Mouse (Mus musculus): Measurements from ENCODE around the gene Mpp3.

Mpp3 gene

GRCm38 (mm10) chr11:101972651-101973050 is 55.6 kb downstream of the Mpp3 start:
- no peak for DNase-seq

GRCm38 (mm10) chr11:101972097-101972496 is 56.2 kb downstream of the Mpp3 start:
- no peak for DNase-seq

GRCm38 (mm10) chr11:101971410-101971809 is 56.9 kb downstream of the Mpp3 start:
- DNase-seq = no peak

DNA sequence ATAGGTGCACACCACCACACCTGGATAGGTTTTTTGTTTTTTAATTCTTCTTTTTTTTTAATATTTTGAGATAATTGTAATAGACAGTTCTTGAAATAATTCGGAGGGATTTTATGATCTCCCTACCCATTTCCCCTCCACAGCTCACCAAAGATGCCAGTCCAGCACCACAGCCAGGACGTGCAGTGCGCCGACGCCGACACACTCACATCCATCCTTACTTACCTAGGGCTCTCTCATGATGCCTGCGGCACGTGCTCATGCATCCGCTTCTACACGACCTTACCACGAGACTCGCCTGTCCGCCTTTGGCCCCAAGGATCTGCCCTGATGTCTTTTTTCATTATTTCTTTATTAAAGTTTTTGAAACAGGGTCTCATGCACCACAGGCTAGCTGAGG is 58.4 kb downstream of the Mpp3 start:
- no peak for DNase-seq

GRCm38 (mm10) chr11:101968791-101969190 is 59.5 kb downstream of the Mpp3 start:
- DNase-seq = peak; percentile 81

DNA sequence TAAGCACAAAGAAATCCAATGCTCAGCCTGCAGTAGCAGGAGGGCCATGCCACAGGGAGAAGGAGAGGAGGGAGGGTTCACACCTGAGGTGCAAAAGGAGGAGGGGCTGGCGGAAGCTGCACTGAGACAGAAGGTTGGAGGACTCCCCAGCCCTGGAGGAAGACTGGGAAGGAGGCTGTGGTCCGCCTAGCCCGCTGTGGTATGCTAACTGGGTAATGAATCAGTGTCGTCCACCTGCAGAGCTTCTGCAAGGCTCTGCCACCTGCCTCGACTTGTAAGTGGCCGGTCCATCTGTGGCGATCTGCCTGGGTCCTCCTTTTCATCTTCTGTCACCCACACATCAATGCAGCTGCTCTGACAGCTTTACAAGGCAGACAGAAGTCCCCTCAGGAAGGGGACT is 60.0 kb downstream of the Mpp3 start:
- no peak for DNase-seq

DNA sequence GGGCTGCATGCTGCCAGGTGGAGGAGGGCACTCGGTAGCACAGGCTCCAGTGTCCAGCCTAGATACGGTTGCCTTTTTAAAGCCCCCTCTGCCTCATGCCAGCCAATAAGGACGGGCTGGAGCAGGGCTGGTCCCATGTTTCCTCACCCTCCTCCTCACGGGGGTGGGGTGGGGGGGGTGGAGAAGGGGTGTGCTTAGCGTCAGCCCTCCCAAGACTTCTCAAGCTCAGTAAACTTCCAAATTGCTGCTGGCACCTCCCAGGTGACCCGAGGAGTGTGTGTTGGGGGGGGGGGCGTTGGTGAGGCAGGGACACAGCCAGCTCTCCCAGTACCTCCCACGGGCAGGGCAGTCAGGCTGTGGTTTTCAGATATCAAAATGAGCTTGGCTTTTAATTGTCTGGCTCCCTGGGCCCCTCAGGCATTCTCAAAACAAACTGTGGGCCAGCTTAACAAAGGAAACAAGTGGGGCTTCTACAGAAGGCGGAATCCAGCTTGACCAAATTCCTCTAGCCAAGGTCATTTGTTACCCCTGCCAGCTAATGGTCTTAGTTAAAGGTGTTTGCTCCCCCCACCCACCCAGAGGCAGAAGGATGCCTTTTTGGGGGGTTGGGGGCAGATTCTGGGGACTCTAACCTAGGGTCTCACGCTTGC is 61.2 kb downstream of the Mpp3 start, which contains the start of gene Sost:
Gene Sost, minus strand, starts transcription at position 51 of the 650 bp plus-strand sequence.
- no peak for DNase-seq

- no peak for DNase-seq
Measured at GRCm38 (mm10) chr11:101965553-101965952, 62.7 kb downstream of the Mpp3 start.

DNA sequence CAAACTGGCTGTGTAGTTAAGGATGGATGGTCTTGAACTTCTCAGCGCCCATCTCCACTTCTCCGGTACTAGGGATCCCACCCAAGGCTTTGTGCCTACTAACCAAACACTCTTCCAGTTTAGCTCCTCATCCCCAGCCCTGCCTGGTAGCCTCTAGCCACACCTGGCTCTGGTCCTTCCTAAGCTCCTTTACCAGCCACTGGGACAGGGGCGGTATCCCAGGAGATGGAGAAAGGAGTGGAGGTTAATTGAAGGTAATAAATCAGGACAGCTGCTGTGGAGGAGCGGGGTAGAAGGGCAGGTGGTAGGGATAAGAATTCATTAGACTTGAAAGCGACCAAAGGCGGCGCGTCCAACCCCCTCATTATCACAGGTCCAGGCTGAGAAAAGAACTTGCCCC is 63.6 kb downstream of the Mpp3 start:
- no peak for DNase-seq

GRCm38 (mm10) chr11:101963473-101964291 is 64.6 kb downstream of the Mpp3 start:
- DNase-seq = no peak

- DNase-seq = no peak
Measured at GRCm38 (mm10) chr11:101963043-101963442, 65.2 kb downstream of the Mpp3 start.

DNA sequence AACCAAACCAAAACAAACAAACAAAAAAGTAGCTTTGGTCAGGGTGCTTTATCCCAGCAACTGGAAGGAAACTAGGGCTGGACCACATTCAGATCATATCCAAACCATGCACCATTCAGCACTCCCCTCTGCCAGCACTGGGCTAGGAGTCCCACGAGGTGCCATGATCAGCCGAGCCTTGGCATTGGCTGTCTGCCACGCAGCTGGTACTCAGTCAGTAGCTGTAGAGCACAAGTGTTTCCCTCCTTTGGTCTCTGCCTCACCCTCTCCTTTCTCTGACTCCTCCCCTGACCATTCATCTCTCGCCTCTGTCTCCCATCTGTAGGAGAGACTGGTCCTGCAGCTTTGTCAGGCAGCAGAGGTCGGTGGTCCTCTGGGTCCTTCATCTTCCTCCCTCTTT is 70.8 kb downstream of the Mpp3 start:
- DNase-seq = no peak

DNA sequence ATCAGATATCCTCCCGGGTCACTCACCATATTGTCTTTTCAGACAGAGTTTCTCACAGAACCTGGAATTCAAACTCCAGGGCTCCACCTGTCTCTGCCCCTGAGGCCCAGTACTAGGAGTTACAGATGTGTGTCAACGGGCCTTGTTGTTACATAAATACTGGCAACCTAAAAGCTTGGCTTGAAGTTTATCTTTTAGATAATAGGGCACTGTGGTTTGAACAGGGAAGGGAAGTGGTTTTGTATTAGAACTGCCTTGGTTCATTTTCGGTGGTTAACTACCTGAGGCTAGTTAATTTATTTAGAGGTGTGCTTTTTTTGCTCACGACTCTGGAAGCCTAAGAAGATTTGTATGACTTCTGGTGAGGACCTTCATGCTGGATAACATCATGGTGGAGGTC is 74.8 kb downstream of the Mpp3 start:
- no peak for DNase-seq

- no peak for DNase-seq
Measured at GRCm38 (mm10) chr11:101952541-101953341, 75.5 kb downstream of the Mpp3 start.

DNA sequence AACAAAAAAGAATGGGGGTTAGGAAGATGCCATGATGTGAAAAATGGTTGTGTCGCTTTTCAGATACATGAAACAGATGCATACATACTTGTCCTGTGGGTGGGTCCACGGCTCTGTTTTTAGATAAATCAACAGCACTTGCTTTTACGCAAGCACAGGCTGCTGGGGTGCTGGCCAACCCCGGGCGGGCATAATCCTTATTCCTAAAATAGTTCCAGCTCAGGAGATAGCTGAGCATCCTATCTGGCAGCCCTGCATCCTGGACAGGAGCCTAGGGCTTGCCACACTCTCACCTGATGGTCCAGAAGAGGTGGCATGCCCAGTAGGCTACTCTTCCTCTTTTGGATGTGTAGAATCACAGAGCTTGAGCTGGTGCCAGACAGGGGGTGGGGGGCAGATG is 78.2 kb downstream of the Mpp3 start:
- DNase-seq = no peak

All from cerebellum, adult 9-11 months (tissue).